Mouse (Mus musculus): Measurements from ENCODE around the gene Igf2r.

GRCm38 (mm10) chr17:12754243-12755007, 15.0 kb downstream of the Igf2r start:
- TF ChIP-seq CTCF (conservative IDR thresholded peaks at IDR 0.05 in 1 of 2, IDR thresholded peaks at IDR 0.05 in 1 of 2; ENCODE audit: low read depth in 2 of 2, low read length in 2 of 2) (no peak), TCF12 (IDR thresholded peaks at IDR 0.05; ENCODE audit: low read depth, low read length) (peak; percentile 53; the same call in 1 of the 2 replicates), ZNF384 (IDR thresholded peaks at IDR 0.05; ENCODE audit: low read depth, low read length) (peak; percentile 76)
